Mouse (Mus musculus) limb, embryonic 11.5 days (tissue): Measurements from ENCODE around the gene Pimreg. TPM values are rescaled to one million over a fixed set of nuclear protein-coding genes. Genes with fewer than 3 reads are reported as not detected.

ENCODE experiments used
- ATAC-seq: fragments of 200-750 bp; cut with Nextera tagmentation; 2 replicates; pipeline ENCODE4 v1.8.0; 2017; ENCODE audit warnings: low read depth; ENCODE audit not compliant: insufficient number of reproducible peaks, low FRiP score, low TSS enrichment
- DNase-seq: peaks from one replicate; pipeline ENCODE4 v3.0.0-alpha.2; 2015; ENCODE audit warnings: low spot score
- H3K27ac ChIP-seq: fragments of 300-500 bp; sonication (generic); replicated peaks from 2 replicates; pipeline ENCODE4 v1.5.1; 2014; ENCODE audit warnings: low read depth, mild to moderate bottlenecking, low read length
- H3K27me3 ChIP-seq: fragments of 300-500 bp; sonication (generic); 2 replicates; pipeline ENCODE4 v1.6.1; 2014; ENCODE audit warnings: mild to moderate bottlenecking, low read length, mixed read lengths; ENCODE audit not compliant: control insufficient read depth, insufficient read depth
- H3K36me3 ChIP-seq: fragments of 300-500 bp; sonication (generic); 2 replicates; pipeline ENCODE4 v1.6.1; 2014; ENCODE audit warnings: mild to moderate bottlenecking, low read length, moderate library complexity, mixed read lengths; ENCODE audit not compliant: control insufficient read depth, insufficient read depth
- H3K4me1 ChIP-seq: fragments of 300-500 bp; sonication (generic); 2 replicates; pipeline ENCODE4 v1.6.1; 2014; ENCODE audit warnings: low read length, mixed read lengths; ENCODE audit not compliant: control insufficient read depth, insufficient read depth
- H3K4me2 ChIP-seq: fragments of 300-500 bp; sonication (generic); 2 replicates; pipeline ENCODE4 v1.6.1; 2014; ENCODE audit warnings: low read depth, mild to moderate bottlenecking, moderate library complexity; ENCODE audit not compliant: severe bottlenecking
- H3K4me3 ChIP-seq: fragments of 300-500 bp; sonication (generic); 2 replicates; pipeline ENCODE4 v1.5.1; 2014; ENCODE audit warnings: low read depth, low read length
- H3K9ac ChIP-seq: fragments of 300-500 bp; sonication (generic); 2 replicates; pipeline ENCODE4 v1.6.1; 2014; ENCODE audit warnings: mild to moderate bottlenecking, low read length
- H3K9me3 ChIP-seq: fragments of 300-500 bp; sonication (generic); 2 replicates; pipeline ENCODE4 v1.6.1; 2016; ENCODE audit warnings: low read length; ENCODE audit not compliant: control insufficient read depth
- WGBS: fragments of 180-500 bp; shearing (Covaris S2); extraction: QIAGEN DNeasy Blood & Tissue Kit; methylation state at CpG from one replicate; pipeline ENCODE4 v1.1.7; 2014; 5-methylcytosine and 5-hydroxymethylcytosine counted together
- polyA plus RNA-seq: library from polyadenylated mRNA; unstranded; fragments of >200 nt; fragmentation: Nextera tagmentation; extraction: Ambion mirVana; gene quantifications from 2 replicates; pipeline ENCODE4 v1.2.1, GENCODE M21; 2014

Gene Pimreg
- polyA plus RNA-seq, 1 experiment from 2014 or later, result 165 TPM

DNA sequence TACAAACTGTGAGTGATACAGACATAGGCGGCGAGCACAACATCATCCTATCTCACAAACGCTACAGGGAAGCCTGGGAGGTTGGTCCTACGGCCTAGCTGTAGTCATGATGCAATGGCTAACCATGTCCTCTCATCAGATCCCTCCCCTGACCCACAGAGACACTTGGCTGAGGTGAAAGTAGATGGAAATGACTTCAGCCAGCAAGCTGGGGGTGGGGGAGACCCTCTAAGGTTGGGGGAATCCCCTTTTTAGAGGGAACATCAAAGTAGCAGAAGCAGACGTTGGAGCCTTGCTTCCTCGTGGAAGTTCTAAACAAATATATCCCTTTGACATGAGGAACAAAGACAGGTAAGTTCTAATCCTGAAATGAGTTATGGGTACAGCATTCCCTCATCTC lies 22.6 kb downstream of the Pimreg start:
- Histone ChIP-seq H3K4me1 (no peaks in the 10 kb centered on the region), H3K36me3 (no peaks in the 10 kb centered on the region), H3K27me3 (no peaks in the 10 kb centered on the region), H3K9me3 (no peaks in the 10 kb centered on the region), H3K9ac (no peak overlapping the region), H3K4me2 (no peak overlapping the region), H3K27ac (no peak overlapping the region), H3K4me3 (no peak overlapping the region)
- WGBS, result 86% methylated on average over 6 of the region's 6 CpGs
- no peak for DNase-seq
- ATAC-seq, result no peak

GRCm38 (mm10) chr11:72065103-72065502 lies 23.3 kb downstream of the Pimreg start:
- Histone ChIP-seq H3K36me3 (no peaks in the 10 kb centered on the region), H3K4me1 (no peaks in the 10 kb centered on the region), H3K27ac (no peak overlapping the region), H3K9ac (no peak overlapping the region), H3K4me2 (no peak overlapping the region), H3K27me3 (no peaks in the 10 kb centered on the region), H3K4me3 (no peak overlapping the region), H3K9me3 (no peaks in the 10 kb centered on the region)
- ATAC-seq, result no peak
- WGBS, result 92% methylated on average over 8 of the region's 8 CpGs
- DNase-seq, result no peak

DNA sequence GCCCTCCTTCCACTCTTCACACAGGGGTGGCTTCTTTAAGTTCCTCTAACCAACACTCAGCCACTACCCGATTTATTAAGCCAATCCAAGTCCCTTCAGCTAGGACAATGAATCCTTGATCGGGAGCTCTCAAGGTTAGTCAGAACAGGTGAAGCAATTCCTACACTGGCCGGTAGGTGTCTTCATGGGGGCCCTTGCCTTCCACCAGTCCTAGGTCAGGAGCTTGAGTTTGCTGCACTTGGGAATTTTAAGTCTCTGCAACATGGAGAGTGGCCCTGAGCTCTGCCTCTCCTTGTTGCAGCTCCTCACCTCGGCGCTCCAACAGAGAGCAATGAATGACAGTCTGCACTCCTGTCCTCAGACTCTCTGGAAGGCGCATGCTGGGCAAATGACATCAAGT lies 24.5 kb downstream of the Pimreg start:
- H3K4me2 ChIP-seq, result no peak overlapping the region
- no peak overlapping the region for H3K9ac ChIP-seq
- no peaks in the 10 kb centered on the region for H3K9me3 ChIP-seq
- no peak overlapping the region for H3K4me3 ChIP-seq
- no peak for ATAC-seq
- no peak overlapping the region for H3K27ac ChIP-seq
- WGBS, result 37% methylated on average over 6 of the region's 6 CpGs
- DNase-seq, result peak; percentile 63
- no peaks in the 10 kb centered on the region for H3K4me1 ChIP-seq
- H3K27me3 ChIP-seq, result no peaks in the 10 kb centered on the region
- no peaks in the 10 kb centered on the region for H3K36me3 ChIP-seq

DNA sequence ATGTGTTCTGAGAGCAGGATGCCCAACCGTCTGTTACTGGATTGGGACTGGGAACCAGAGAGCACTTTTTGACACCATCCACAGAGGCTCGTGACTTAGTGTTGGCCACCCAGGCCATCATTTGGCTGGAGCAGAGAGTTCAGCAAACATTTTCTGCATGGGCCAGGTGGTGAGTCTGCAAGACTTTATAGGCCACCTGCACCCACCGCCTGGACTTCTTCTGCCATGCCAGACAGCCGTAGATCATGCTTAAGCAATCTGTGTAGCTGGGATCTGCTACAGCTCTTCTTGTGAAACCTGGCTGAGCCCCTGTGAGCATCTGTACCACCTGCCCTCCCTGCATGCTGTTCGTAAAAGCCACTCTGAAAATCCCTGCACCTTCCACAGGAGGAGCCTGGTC lies 25.5 kb downstream of the Pimreg start:
- H3K9me3 ChIP-seq, result no peaks in the 10 kb centered on the region
- H3K27ac ChIP-seq, result no peak overlapping the region
- no peak overlapping the region for H3K9ac ChIP-seq
- H3K4me2 ChIP-seq, result no peak overlapping the region
- H3K36me3 ChIP-seq, result no peaks in the 10 kb centered on the region
- DNase-seq (no peak), ATAC-seq (no peak)
- no peaks in the 10 kb centered on the region for H3K4me1 ChIP-seq
- H3K4me3 ChIP-seq, result no peak overlapping the region
- WGBS, result 43% methylated on average over 5 of the region's 5 CpGs
- H3K27me3 ChIP-seq, result no peaks in the 10 kb centered on the region

GRCm38 (mm10) chr11:72068026-72068425 lies 26.2 kb downstream of the Pimreg start:
- no peak overlapping the region for H3K4me3 ChIP-seq
- WGBS, result 72% methylated on average over 7 of the region's 7 CpGs
- DNase-seq, result no peak
- no peaks in the 10 kb centered on the region for H3K36me3 ChIP-seq
- H3K9ac ChIP-seq, result no peak overlapping the region
- no peak overlapping the region for H3K27ac ChIP-seq
- H3K4me1 ChIP-seq, result no peaks in the 10 kb centered on the region
- H3K4me2 ChIP-seq, result no peak overlapping the region
- no peaks in the 10 kb centered on the region for H3K9me3 ChIP-seq
- H3K27me3 ChIP-seq, result no peaks in the 10 kb centered on the region
- ATAC-seq, result no peak

- Histone ChIP-seq H3K27ac (no peak overlapping the region), H3K9ac (no peak overlapping the region), H3K4me3 (no peak overlapping the region), H3K4me1 (no peaks in the 10 kb centered on the region), H3K36me3 (no peaks in the 10 kb centered on the region), H3K9me3 (no peaks in the 10 kb centered on the region), H3K4me2 (no peak overlapping the region), H3K27me3 (no peaks in the 10 kb centered on the region)
- ATAC-seq, result no peak
- WGBS, result 84% methylated on average over 9 of the region's 9 CpGs
- DNase-seq, result no peak
These were observed 28.9 kb downstream of the Pimreg start for GRCm38 (mm10) chr11:72070733-72071132.

GRCm38 (mm10) chr11:72072331-72072905 lies 30.6 kb downstream of the Pimreg start:
- Histone ChIP-seq H3K9ac (no peak overlapping the region), H3K4me3 (no peak overlapping the region), H3K36me3 (no peaks in the 10 kb centered on the region), H3K4me2 (no peak overlapping the region), H3K9me3 (no peaks in the 10 kb centered on the region), H3K27ac (no peak overlapping the region), H3K4me1 (no peaks in the 10 kb centered on the region), H3K27me3 (no peaks in the 10 kb centered on the region)
- DNase-seq, result no peak
- 14% methylated on average over 6 of the region's 6 CpGs for WGBS
- ATAC-seq, result no peak

DNA sequence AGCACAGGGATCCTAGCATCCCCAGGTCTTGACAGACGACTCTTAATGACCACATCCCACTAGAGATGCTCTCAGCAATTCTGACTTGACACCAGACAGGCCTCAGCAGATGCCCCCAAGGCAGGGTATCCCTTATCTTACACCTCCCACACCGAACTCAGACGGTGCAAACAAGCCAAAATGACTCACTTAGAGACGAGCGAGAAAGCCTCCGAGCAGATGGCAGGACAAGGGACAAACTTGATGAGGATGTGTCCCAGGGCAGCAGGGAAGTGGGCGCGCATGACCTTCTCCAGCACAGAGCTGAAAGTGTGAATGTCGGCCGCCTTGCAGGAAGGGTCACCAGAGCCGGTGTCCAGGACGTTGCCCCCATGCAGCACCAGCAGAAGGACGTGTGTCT lies 32.4 kb downstream of the Pimreg start:
- no peak for DNase-seq

DNA sequence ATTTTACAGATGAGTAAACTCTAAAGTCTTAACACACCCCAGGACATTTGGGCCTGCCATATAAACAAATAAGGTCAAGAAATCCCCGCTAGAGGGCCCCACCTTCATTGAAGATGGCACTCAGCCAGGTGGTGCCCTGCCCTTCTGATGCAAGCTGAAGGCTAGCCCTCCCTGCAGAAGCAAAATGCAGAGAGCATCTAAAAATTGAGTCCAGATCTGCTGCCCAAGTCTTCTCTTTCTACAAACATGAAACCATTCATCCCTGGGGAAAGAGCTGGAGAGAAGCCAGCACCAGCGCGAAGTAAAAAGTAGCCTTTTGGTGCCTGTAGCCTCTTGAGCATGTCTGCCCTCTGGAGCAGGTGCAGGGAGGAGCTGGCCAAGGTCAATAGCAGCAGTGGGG lies 36.2 kb downstream of the Pimreg start:
- no peak overlapping the region for H3K9ac ChIP-seq
- H3K36me3 ChIP-seq, result no peaks in the 10 kb centered on the region
- H3K4me1 ChIP-seq, result no peaks in the 10 kb centered on the region
- WGBS, result 58% methylated on average over 3 of the region's 3 CpGs
- no peak overlapping the region for H3K27ac ChIP-seq
- H3K4me3 ChIP-seq, result no peak overlapping the region
- no peaks in the 10 kb centered on the region for H3K27me3 ChIP-seq
- DNase-seq, result no peak
- no peak overlapping the region for H3K4me2 ChIP-seq
- no peak for ATAC-seq
- H3K9me3 ChIP-seq, result no peaks in the 10 kb centered on the region

More for the DNA sequence above, 32.4 kb downstream of the Pimreg start:
- 76% methylated on average over 13 of the region's 13 CpGs for WGBS
- no peaks in the 10 kb centered on the region for H3K36me3 ChIP-seq
- H3K4me1 ChIP-seq, result no peaks in the 10 kb centered on the region
- no peaks in the 10 kb centered on the region for H3K9me3 ChIP-seq
- no peak overlapping the region for H3K9ac ChIP-seq
- H3K27ac ChIP-seq, result no peak overlapping the region
- ATAC-seq, result no peak
- no peak overlapping the region for H3K4me3 ChIP-seq
- no peak overlapping the region for H3K4me2 ChIP-seq
- no peaks in the 10 kb centered on the region for H3K27me3 ChIP-seq
